Mouse (Mus musculus) cerebellum, adult 2 months (tissue): Measurements from ENCODE around the gene Rhbdl1.

Experiments
- CTCF ChIP-seq: fragments of 200-500 bp; IDR thresholded peaks from 2 replicates; pipeline ENCODE4 v1.5.1; 2011; ENCODE audit warnings: low read depth, mild to moderate bottlenecking, control low read depth, low read length, moderate library complexity, borderline replicate concordance; ENCODE audit not compliant: insufficient read depth
- POLR2A ChIP-seq: fragments of 200-500 bp; IDR thresholded peaks from 2 replicates; pipeline ENCODE4 v1.6.1; 2011; ENCODE audit warnings: low read length, control low read depth, borderline replicate concordance; ENCODE audit not compliant: insufficient read depth

DNA sequence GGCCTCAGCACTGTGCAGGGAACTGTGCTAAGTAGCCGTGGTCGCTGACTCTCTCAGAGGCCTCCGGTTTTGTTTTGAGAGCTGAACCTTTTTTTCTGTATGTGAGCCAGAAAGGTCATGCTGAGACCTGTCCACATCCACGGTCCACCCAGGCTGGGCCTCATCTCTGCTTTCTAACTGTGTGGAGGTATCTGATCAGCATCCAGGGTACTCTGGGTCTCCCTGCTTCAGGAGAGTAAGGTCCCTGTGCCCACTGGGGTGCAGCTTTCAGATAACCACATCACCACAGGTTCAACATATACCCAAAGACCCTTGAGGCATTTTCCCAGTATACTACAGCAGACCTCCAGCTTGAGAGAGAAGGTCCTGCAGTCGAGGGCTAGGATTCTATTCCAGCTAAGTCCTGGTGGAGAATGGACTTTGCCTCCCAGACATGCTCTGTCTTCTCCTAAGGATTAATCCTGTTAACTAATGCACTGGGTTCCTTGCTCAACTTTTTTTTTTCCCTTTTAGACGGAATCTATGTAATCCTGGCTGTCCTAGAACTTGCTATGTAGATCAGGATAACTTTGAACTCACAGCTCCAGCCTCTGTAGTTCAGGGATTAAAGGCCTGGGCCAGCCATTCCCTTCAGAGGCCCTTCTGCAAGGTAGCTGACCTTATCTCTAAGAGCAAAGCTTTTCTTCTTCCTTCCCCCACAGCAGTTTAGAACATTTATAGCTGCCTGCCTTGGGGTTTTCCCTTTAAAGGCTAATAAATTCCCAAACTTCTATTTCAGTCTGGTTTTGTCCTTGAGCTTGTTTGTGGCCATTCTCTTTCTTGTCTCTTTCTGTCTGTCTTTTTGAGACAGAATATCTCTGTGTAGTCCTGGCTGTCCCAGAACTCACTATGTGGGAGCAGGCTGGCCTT, 24.9 kb upstream of the Rhbdl1 start:
- TF ChIP-seq CTCF (no peak), POLR2A (no peak)
